Mouse (Mus musculus) hindbrain, embryonic 12.5 days (tissue): ENCODE measurements around the gene Npm1. TPM values are rescaled to one million over a fixed set of nuclear protein-coding genes. Genes with fewer than 3 reads are reported as not detected.

Experiments
- ATAC-seq: fragments of 200-750 bp; cut with Nextera tagmentation; 2 replicates; pipeline ENCODE4 v1.8.0; 2017; ENCODE audit warnings: moderate TSS enrichment; ENCODE audit not compliant: low FRiP score
- H3K27ac ChIP-seq: fragments of 300-500 bp; sonication (generic); 2 replicates; pipeline ENCODE4 v1.5.1; 2016; ENCODE audit warnings: mild to moderate bottlenecking
- H3K27me3 ChIP-seq: fragments of 300-500 bp; sonication (generic); 2 replicates; pipeline ENCODE4 v1.6.1; 2016; ENCODE audit warnings: mild to moderate bottlenecking
- H3K36me3 ChIP-seq: fragments of 300-500 bp; sonication (generic); 2 replicates; pipeline ENCODE4 v1.6.1; 2016; ENCODE audit warnings: mild to moderate bottlenecking
- H3K4me1 ChIP-seq: fragments of 300-500 bp; sonication (generic); 2 replicates; pipeline ENCODE4 v1.6.1; 2016
- H3K4me2 ChIP-seq: fragments of 300-500 bp; sonication (generic); replicated peaks from 2 replicates; pipeline ENCODE4 v1.6.1; 2016; ENCODE audit warnings: mild to moderate bottlenecking
- H3K4me3 ChIP-seq: fragments of 300-500 bp; sonication (generic); 2 replicates; pipeline ENCODE4 v1.5.1; 2016; ENCODE audit warnings: mild to moderate bottlenecking
- H3K9ac ChIP-seq: fragments of 300-500 bp; sonication (generic); 2 replicates; pipeline ENCODE4 v1.6.1; 2016; ENCODE audit warnings: mild to moderate bottlenecking, moderate library complexity
- H3K9me3 ChIP-seq: fragments of 300-500 bp; sonication (generic); replicated peaks from 2 replicates; pipeline ENCODE4 v1.6.1; 2016; ENCODE audit warnings: mild to moderate bottlenecking
- WGBS: fragments of 180-500 bp; shearing (Covaris S2); methylation state at CpG from one replicate; pipeline ENCODE4 v1.1.7; 2016; 5-methylcytosine and 5-hydroxymethylcytosine counted together
- polyA plus RNA-seq: library from polyadenylated mRNA; unstranded; fragments of >200 nt; fragmentation: Nextera tagmentation; extraction: Ambion mirVana; gene quantifications from 2 replicates; pipeline ENCODE4 v1.2.1, GENCODE M21; 2016

Npm1 gene
- 615 and 624 TPM in 2 replicates for polyA plus RNA-seq

- ATAC-seq, result peak; percentile 96
- H3K4me2 ChIP-seq, result peak within 1 kb of the TSS; percentile 84
- WGBS, result 2% methylated on average over 49 of the region's 49 CpGs
- H3K27me3 ChIP-seq, result no peaks in the 10 kb centered on the region
- H3K4me3 ChIP-seq, result peak within 1 kb of the TSS; percentile 67
- no peaks in the 10 kb centered on the region for H3K9me3 ChIP-seq
- peaks cover 17% of the 10 kb centered on the region; the same call in 1 of the 2 replicates for H3K4me1 ChIP-seq
- H3K36me3 ChIP-seq, result peaks cover 23% of the 10 kb centered on the region
- peak within 1 kb of the TSS; percentile 94 for H3K9ac ChIP-seq
- peak within 1 kb of the TSS; percentile 97 for H3K27ac ChIP-seq
Measured at GRCm38 (mm10) chr11:33162998-33163506, at the start of gene Npm1. Gene Npm1, minus strand, starts transcription at chr11:33163206.

GRCm38 (mm10) chr11:33207411-33207810 is 44.4 kb upstream of the Npm1 start:
- H3K27me3 ChIP-seq, result peaks cover 62% of the 10 kb centered on the region

GRCm38 (mm10) chr11:33204966-33205365 is 42.0 kb upstream of the Npm1 start:
- Histone ChIP-seq H3K36me3 (no peaks in the 10 kb centered on the region), H3K4me3 (peak overlapping the region; percentile 39), H3K4me1 (peaks cover 42% of the 10 kb centered on the region), H3K9ac (peak overlapping the region; percentile 32), H3K9me3 (no peaks in the 10 kb centered on the region), H3K4me2 (peak overlapping the region; percentile 36), H3K27me3 (peaks cover 82% of the 10 kb centered on the region), H3K27ac (no peak overlapping the region)
- ATAC-seq, result no peak
- WGBS, result 16% methylated on average over 3 of the region's 3 CpGs

More at GRCm38 (mm10) chr11:33207411-33207810, 44.4 kb upstream of the Npm1 start:
- Histone ChIP-seq H3K4me3 (no peak overlapping the region), H3K4me2 (no peak overlapping the region), H3K36me3 (no peaks in the 10 kb centered on the region), H3K4me1 (peaks cover 20% of the 10 kb centered on the region), H3K9me3 (no peaks in the 10 kb centered on the region), H3K9ac (no peak overlapping the region), H3K27ac (no peak overlapping the region)
- 82% methylated on average over 2 of the region's 2 CpGs for WGBS
- ATAC-seq, result no peak

- ATAC-seq, result no peak
- Histone ChIP-seq H3K4me2 (peak overlapping the region; percentile 57), H3K27me3 (peaks cover 85% of the 10 kb centered on the region), H3K36me3 (no peaks in the 10 kb centered on the region), H3K9me3 (no peaks in the 10 kb centered on the region), H3K9ac (peak overlapping the region; percentile 44), H3K4me1 (peaks cover 42% of the 10 kb centered on the region), H3K27ac (peak overlapping the region; percentile 26; the same call in 1 of the 2 replicates), H3K4me3 (peak overlapping the region; percentile 39)
- under 1% methylated on average over 18 of the region's 18 CpGs for WGBS
Measured at GRCm38 (mm10) chr11:33204329-33204705, 41.3 kb upstream of the Npm1 start.

GRCm38 (mm10) chr11:33203383-33204328 is 40.6 kb upstream of the Npm1 start, which contains the start of gene Tlx3:
Gene Tlx3, minus strand, starts transcription at chr11:33203589.
- Histone ChIP-seq H3K9me3 (no peaks in the 10 kb centered on the region), H3K36me3 (no peaks in the 10 kb centered on the region), H3K9ac (peak within 1 kb of the TSS; percentile 63), H3K27ac (peak within 1 kb of the TSS; percentile 79), H3K4me1 (peaks cover 42% of the 10 kb centered on the region), H3K4me3 (peak within 1 kb of the TSS; percentile 39), H3K27me3 (peaks cover 90% of the 10 kb centered on the region), H3K4me2 (peak within 1 kb of the TSS; percentile 57)
- WGBS, result under 1% methylated on average over 76 of the region's 81 CpGs
- peak; percentile 62 for ATAC-seq

- peak; percentile 24; the same call in 1 of the 2 replicates for ATAC-seq
- Histone ChIP-seq H3K27me3 (peaks cover 90% of the 10 kb centered on the region), H3K9ac (peak overlapping the region; percentile 63), H3K4me3 (peak overlapping the region; percentile 39), H3K4me2 (peak overlapping the region; percentile 57), H3K4me1 (peaks cover 42% of the 10 kb centered on the region), H3K36me3 (no peaks in the 10 kb centered on the region), H3K9me3 (no peaks in the 10 kb centered on the region), H3K27ac (peak overlapping the region; percentile 79)
- WGBS, result 1% methylated on average over 46 of the region's 47 CpGs
Measured at GRCm38 (mm10) chr11:33202972-33203371, 40.0 kb upstream of the Npm1 start.

- ATAC-seq, result no peak
- H3K4me2 ChIP-seq, result peak overlapping the region; percentile 57; the same call in 1 of the 2 replicates
- peak overlapping the region; percentile 79 for H3K27ac ChIP-seq
Measured at GRCm38 (mm10) chr11:33202296-33202695, 39.3 kb upstream of the Npm1 start.

GRCm38 (mm10) chr11:33201626-33202010 is 38.6 kb upstream of the Npm1 start:
- Histone ChIP-seq H3K4me3 (peak overlapping the region; percentile 39), H3K9ac (peak overlapping the region; percentile 63), H3K9me3 (0 out of 2 replicates have a peak, but pooled peaks cover 4% of the 10 kb centered on the region), H3K4me1 (peaks cover 42% of the 10 kb centered on the region), H3K27me3 (peaks cover 90% of the 10 kb centered on the region), H3K4me2 (peak overlapping the region; percentile 57), H3K27ac (peak overlapping the region; percentile 79), H3K36me3 (no peaks in the 10 kb centered on the region)
- peak; percentile 11; the same call in 1 of the 2 replicates for ATAC-seq
- WGBS, result 2% methylated on average over 19 of the region's 19 CpGs

More at GRCm38 (mm10) chr11:33202296-33202695, 39.3 kb upstream of the Npm1 start:
- Histone ChIP-seq H3K4me1 (peaks cover 42% of the 10 kb centered on the region), H3K27me3 (peaks cover 91% of the 10 kb centered on the region), H3K4me3 (peak overlapping the region; percentile 39), H3K36me3 (no peaks in the 10 kb centered on the region), H3K9ac (peak overlapping the region; percentile 63), H3K9me3 (0 out of 2 replicates have a peak, but pooled peaks cover 4% of the 10 kb centered on the region)
- under 1% methylated on average over 37 of the region's 37 CpGs for WGBS

GRCm38 (mm10) chr11:33200764-33201625 is 38.0 kb upstream of the Npm1 start:
- Histone ChIP-seq H3K9me3 (0 out of 2 replicates have a peak, but pooled peaks cover 4% of the 10 kb centered on the region), H3K4me2 (peak overlapping the region; percentile 57), H3K36me3 (no peaks in the 10 kb centered on the region), H3K4me3 (peak overlapping the region; percentile 39), H3K9ac (peak overlapping the region; percentile 63), H3K27ac (peak overlapping the region; percentile 79), H3K27me3 (peaks cover 90% of the 10 kb centered on the region), H3K4me1 (peaks cover 42% of the 10 kb centered on the region)
- ATAC-seq, result peak; percentile 56
- under 1% methylated on average over 76 of the region's 76 CpGs for WGBS

GRCm38 (mm10) chr11:33199906-33200763 is 37.1 kb upstream of the Npm1 start:
- Histone ChIP-seq H3K9ac (peak overlapping the region; percentile 63), H3K36me3 (no peaks in the 10 kb centered on the region), H3K4me3 (peak overlapping the region; percentile 39), H3K9me3 (0 out of 2 replicates have a peak, but pooled peaks cover 4% of the 10 kb centered on the region), H3K4me1 (peaks cover 47% of the 10 kb centered on the region), H3K27ac (peak overlapping the region; percentile 71), H3K4me2 (peak overlapping the region; percentile 57), H3K27me3 (peaks cover 90% of the 10 kb centered on the region)
- 1% methylated on average over 45 of the region's 45 CpGs for WGBS
- ATAC-seq, result no peak

GRCm38 (mm10) chr11:33199117-33199514 is 36.1 kb upstream of the Npm1 start:
- H3K4me1 ChIP-seq, result peaks cover 44% of the 10 kb centered on the region
- H3K4me3 ChIP-seq, result peak overlapping the region; percentile 39
- peak overlapping the region; percentile 63; the same call in 1 of the 2 replicates for H3K9ac ChIP-seq

More at GRCm38 (mm10) chr11:33199117-33199514, 36.1 kb upstream of the Npm1 start:
- ATAC-seq, result no peak
- Histone ChIP-seq H3K4me2 (peak overlapping the region; percentile 57), H3K27me3 (peaks cover 88% of the 10 kb centered on the region), H3K36me3 (no peaks in the 10 kb centered on the region), H3K27ac (no peak overlapping the region), H3K9me3 (0 out of 2 replicates have a peak, but pooled peaks cover 4% of the 10 kb centered on the region)
- WGBS, result 1% methylated on average over 15 of the region's 15 CpGs
